ENCODE assay signal across 27 mouse cellular contexts in genomic region chr12:82425853-82426252, GRCm38 (mm10).
DNase-seq lines count a peak whose midpoint lies in the region; ATAC-seq and TF ChIP-seq lines count a peak whose summit lies in the region.
"Had no signal": no experiment of that assay in that cellular context is flagged by ENCODE, and none has a peak within 500 bp of the region (broad histone marks: within the 10 kb centered on the region; RNA-seq: fewer than 3 reads in every experiment).

No protein-coding gene starts in this region.

- no peak for TF ChIP-seq CTCF in olfactory bulb, adult 2 months (IDR thresholded peaks at IDR 0.05; ENCODE audit: insufficient read depth, low read depth, low read length)

- H3K36me3 ChIP-seq in heart, embryonic 13.5 days: peaks cover 76% of the 10 kb centered on the region

- 0 out of 2 replicates have a peak overlapping the region, but pooled peaks have one; percentile 12 for H3K27ac ChIP-seq in heart, embryonic 13.5 days (replicated peaks)
- peak overlapping the region; percentile 89 for H3K27ac ChIP-seq in olfactory bulb, adult 2 months (ENCODE audit: insufficient read depth, low read depth, low read length)
- H3K27ac ChIP-seq: embryonic facial prominence, embryonic 10.5 days; embryonic facial prominence, embryonic 13.5 days; forebrain, embryonic 12.5 days; heart, adult 2 months; hindbrain, embryonic 12.5 days; hindbrain, embryonic 15.5 days had no signal

- peaks cover 33% of the 10 kb centered on the region for H3K4me1 ChIP-seq in heart, embryonic 13.5 days
- peaks cover 30% of the 10 kb centered on the region for H3K4me1 ChIP-seq in olfactory bulb, adult 2 months (ENCODE audit: control insufficient read depth, insufficient read depth, low read length)
- H3K4me1 ChIP-seq: embryonic facial prominence, embryonic 10.5 days; forebrain, embryonic 12.5 days; hindbrain, embryonic 12.5 days; hindbrain, embryonic 15.5 days had no signal

- 87% methylated on average over 11 of the region's 11 CpGs for WGBS in heart, embryonic 13.5 days
- 80% methylated on average over 11 of the region's 11 CpGs for WGBS in olfactory bulb, adult 2 months

- DNase-seq in heart, adult 18-20 months: no peak
- DNase-seq in B cell, adult 2 months: peak; percentile 18 to 36
- DNase-seq in layer of hippocampus, postnatal 25 days (ENCODE audit: extremely low spot score in 1 of 2, low spot score in 1 of 2): no peak
- no peak for DNase-seq in cerebellum, adult 9-11 months
- no peak for DNase-seq in gastrocnemius, postnatal 4 days (ENCODE audit: low spot score in 2 of 2)
- DNase-seq: adrenal gland, adult 2 months; adrenal gland, postnatal 14 days; cerebellum, adult 18-20 months; cerebellum, adult 9-10 months; cerebellum, postnatal 25 days; embryo, embryonic 11 days; gastrocnemius, postnatal 10 days; gastrocnemius, postnatal 36 days; heart, adult 2 months had no signal

- no peak overlapping the region for H3K4me2 ChIP-seq in heart, embryonic 13.5 days
- H3K4me2 ChIP-seq: embryonic facial prominence, embryonic 13.5 days; forebrain, embryonic 12.5 days; hindbrain, embryonic 12.5 days; hindbrain, embryonic 15.5 days had no signal

- no peak overlapping the region for H3K4me3 ChIP-seq in heart, embryonic 13.5 days
- H3K4me3 ChIP-seq in olfactory bulb, adult 2 months (ENCODE audit: insufficient read depth, low read depth, low read length): no peak overlapping the region
- H3K4me3 ChIP-seq: embryonic facial prominence, embryonic 10.5 days; embryonic facial prominence, embryonic 13.5 days; erythroblast, embryonic 14.5 days; forebrain, embryonic 12.5 days; heart, adult 2 months; heart, embryonic 10.5 days; hindbrain, embryonic 12.5 days; hindbrain, embryonic 15.5 days had no signal

- no peak overlapping the region for H3K9ac ChIP-seq in heart, embryonic 13.5 days
- H3K9ac ChIP-seq: embryonic facial prominence, embryonic 13.5 days; forebrain, embryonic 12.5 days; hindbrain, embryonic 12.5 days; hindbrain, embryonic 15.5 days had no signal

- H3K27me3 ChIP-seq in heart, embryonic 13.5 days (replicated peaks): no peaks in the 10 kb centered on the region
- H3K27me3 ChIP-seq: embryonic facial prominence, embryonic 13.5 days; forebrain, embryonic 12.5 days; hindbrain, embryonic 12.5 days; hindbrain, embryonic 15.5 days; Patski had no signal

- TF ChIP-seq POLR2A in olfactory bulb, adult 2 months (IDR thresholded peaks at IDR 0.05; ENCODE audit: insufficient read depth, low read depth, low read length): no peak

- no peaks in the 10 kb centered on the region for H3K9me3 ChIP-seq in heart, embryonic 13.5 days
- H3K9me3 ChIP-seq: embryonic facial prominence, embryonic 10.5 days; embryonic facial prominence, embryonic 13.5 days; forebrain, embryonic 12.5 days; heart, embryonic 10.5 days; hindbrain, embryonic 12.5 days; hindbrain, embryonic 15.5 days had no signal

- ATAC-seq in heart, embryonic 13.5 days (ENCODE audit: extremely low read depth, insufficient number of reproducible peaks, low FRiP score, low TSS enrichment): no peak
- ATAC-seq in granulocyte monocyte progenitor cell, adult 5-6 weeks (replicated peaks; ENCODE audit: poor library complexity, severe bottlenecking): peak; percentile 78
- ATAC-seq: forebrain, embryonic 16.5 days; intestine, postnatal 0 days; Patski had no signal

Comparison
In these comparisons a context has a peak if more than half of its experiments do, and no peak if none do; other contexts are left out.
1. DNase-seq: peak in B cell, adult 2 months (2 of 2); none in heart, adult 18-20 months (0 of 2), layer of hippocampus, postnatal 25 days (0 of 2), cerebellum, adult 9-11 months (single experiment) and gastrocnemius, postnatal 4 days (0 of 2).